Mouse (Mus musculus) thymus, adult 2 months (tissue): ENCODE results near the gene Mrps7. TPM values are rescaled to one million over a fixed set of nuclear protein-coding genes. Genes with fewer than 3 reads are reported as not detected.

Source experiments
- DNase-seq: peaks from one replicate; pipeline ENCODE4 v3.0.0; 2021
- H3K27ac ChIP-seq: fragments of 200-500 bp; 2 replicates; pipeline ENCODE4 v1.5.1; 2012; ENCODE audit warnings: low read length, control low read depth; ENCODE audit not compliant: control insufficient read depth, insufficient read depth
- H3K27me3 ChIP-seq: fragments of 200-500 bp; 2 replicates; pipeline ENCODE4 v1.6.1; 2012; ENCODE audit warnings: mild to moderate bottlenecking, low read length, moderate library complexity, mixed read lengths; ENCODE audit not compliant: control insufficient read depth, insufficient read depth
- H3K36me3 ChIP-seq: fragments of 200-500 bp; 2 replicates; pipeline ENCODE4 v1.6.1; 2012; ENCODE audit warnings: mild to moderate bottlenecking, low read length, moderate library complexity; ENCODE audit not compliant: control insufficient read depth, insufficient read depth
- H3K4me1 ChIP-seq: fragments of 200-500 bp; replicated peaks from 2 replicates; pipeline ENCODE4 v1.6.1; 2012; ENCODE audit warnings: low read length; ENCODE audit not compliant: control insufficient read depth, insufficient read depth
- H3K4me3 ChIP-seq: fragments of 200-500 bp; 2 replicates; pipeline ENCODE4 v1.5.1; 2012; ENCODE audit warnings: mild to moderate bottlenecking, low read length, control low read depth, moderate library complexity; ENCODE audit not compliant: control insufficient read depth, insufficient read depth
- CTCF ChIP-seq: fragments of 200-500 bp; IDR thresholded peaks from 2 replicates; pipeline ENCODE4 v1.5.1; 2012; ENCODE audit warnings: mild to moderate bottlenecking, control low read depth, low read length, moderate library complexity, borderline replicate concordance; ENCODE audit not compliant: control insufficient read depth, poor library complexity, insufficient read depth; ENCODE audit errors: extremely low read depth
- POLR2A ChIP-seq: fragments of 200-500 bp; IDR thresholded peaks from 2 replicates; pipeline ENCODE4 v1.6.1; 2012; ENCODE audit warnings: mild to moderate bottlenecking, low read length, control low read depth, moderate library complexity; ENCODE audit not compliant: control insufficient read depth, poor library complexity, insufficient read depth; ENCODE audit errors: extremely low read depth
- WGBS: fragments of 180-500 bp; shearing (Covaris S2); methylation state at CpG from one replicate; pipeline ENCODE4 v1.1.7; 2018; 5-methylcytosine and 5-hydroxymethylcytosine counted together
- polyA plus RNA-seq: library from polyadenylated mRNA; depleted of rRNA; stranded (reverse); fragments of >200 nt; gene quantifications from 2 replicates; pipeline ENCODE4 v1.2.3, GENCODE M21; 2012

Mrps7 gene
- polyA plus RNA-seq, 1 experiment: 25.0 TPM

DNA sequence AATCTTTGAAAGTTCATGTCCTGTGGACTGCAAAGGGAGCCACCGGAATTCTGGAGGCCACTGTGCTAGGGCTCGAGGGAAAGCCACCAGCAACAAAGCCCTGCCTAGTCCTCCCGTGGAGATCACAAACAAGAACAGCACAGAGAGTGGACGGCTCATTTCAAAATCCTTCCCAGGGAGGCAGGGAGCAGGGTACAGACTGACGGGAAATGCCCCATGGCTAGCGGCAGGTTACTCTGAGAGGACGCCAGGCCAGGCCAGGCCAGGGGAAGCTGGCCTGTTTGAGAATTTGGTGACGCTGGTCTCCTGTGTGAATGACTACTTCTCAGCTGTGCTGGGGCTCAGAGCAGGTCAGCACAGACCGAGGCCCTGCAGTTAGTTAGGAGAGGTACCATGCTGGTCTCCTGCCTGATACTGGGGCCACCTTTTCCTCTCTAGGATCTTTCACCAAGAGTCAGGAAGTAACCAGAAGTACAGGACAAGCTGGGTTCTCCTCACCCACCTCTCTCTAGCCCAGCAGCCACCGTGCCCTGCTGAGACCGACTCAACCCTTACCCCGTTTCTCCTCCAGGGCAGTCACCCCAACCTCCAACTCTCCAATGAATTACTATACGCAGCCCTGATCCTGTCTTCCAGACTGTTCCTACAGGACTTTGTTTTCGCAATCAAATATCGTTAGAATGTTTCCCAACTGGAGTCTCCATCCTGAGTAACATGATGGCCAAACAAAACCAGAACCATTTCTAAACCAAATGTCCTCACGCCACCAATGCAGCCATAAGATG lies 15.2 kb downstream of the Mrps7 start:
- no peak overlapping the region for H3K27ac ChIP-seq
- no peak overlapping the region for H3K4me3 ChIP-seq
- no peaks in the 10 kb centered on the region for H3K27me3 ChIP-seq
- peaks cover 5% of the 10 kb centered on the region; the same call in 1 of the 2 replicates for H3K4me1 ChIP-seq
- no peak for DNase-seq
- no peak for TF ChIP-seq POLR2A
- no peak for TF ChIP-seq CTCF
- H3K36me3 ChIP-seq: peaks cover 21% of the 10 kb centered on the region
- 98% methylated on average over 16 of the region's 16 CpGs for WGBS

DNA sequence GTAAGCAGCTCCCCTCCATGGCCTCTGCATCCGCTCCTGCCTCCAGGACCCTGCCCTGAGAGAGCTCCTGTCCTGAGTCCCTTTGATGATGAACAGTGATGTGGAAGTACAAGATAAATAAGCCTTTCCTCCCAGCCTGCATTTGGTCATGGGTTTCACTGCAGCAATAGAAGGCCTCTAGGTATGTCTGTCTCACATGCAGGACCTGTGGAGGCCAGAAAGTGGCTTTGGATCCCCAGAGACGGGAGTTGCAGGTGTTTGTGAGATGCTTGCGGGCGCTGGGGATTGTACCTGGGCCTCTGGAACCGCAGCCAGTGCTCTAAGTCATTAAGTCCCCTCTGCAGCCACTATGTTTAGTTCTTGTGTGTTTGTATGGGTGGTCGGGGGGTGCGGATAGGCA lies 16.2 kb downstream of the Mrps7 start:
- H3K27ac ChIP-seq: no peak overlapping the region
- no peaks in the 10 kb centered on the region for H3K4me1 ChIP-seq
- no peaks in the 10 kb centered on the region for H3K27me3 ChIP-seq
- TF ChIP-seq POLR2A (no peak), CTCF (no peak)
- no peak for DNase-seq
- no peak overlapping the region for H3K4me3 ChIP-seq
- WGBS: over 99% methylated on average over 7 of the region's 7 CpGs
- H3K36me3 ChIP-seq: peaks cover 21% of the 10 kb centered on the region

DNA sequence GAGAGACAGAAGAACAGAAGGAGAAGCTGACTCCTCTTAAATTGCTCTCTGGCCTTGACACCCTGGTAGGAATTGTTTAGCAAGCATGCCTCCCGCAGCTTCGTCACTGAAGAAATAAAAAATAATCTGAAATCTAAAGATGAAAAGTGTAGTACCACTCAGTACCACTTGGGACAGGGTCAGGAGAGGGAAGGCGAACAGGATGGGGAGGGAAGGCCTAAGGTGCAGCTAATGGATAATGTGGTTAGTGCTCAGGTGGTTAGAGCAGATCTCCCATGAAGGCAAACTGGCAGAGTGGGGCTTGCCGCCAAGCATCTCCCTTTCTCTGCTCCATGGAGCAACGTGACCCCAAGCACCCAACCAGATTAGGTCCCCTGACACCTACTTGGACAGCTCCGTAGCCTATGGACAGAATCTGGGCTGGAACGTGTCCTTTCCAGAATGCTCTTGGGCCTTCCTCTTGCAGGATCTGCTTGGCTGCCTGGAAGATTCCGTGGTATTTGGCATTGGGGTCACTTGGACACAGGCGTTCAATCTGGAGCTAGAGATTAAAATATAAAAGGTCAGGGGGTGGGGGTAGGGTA lies 19.9 kb downstream of the Mrps7 start:
- peaks cover 21% of the 10 kb centered on the region for H3K36me3 ChIP-seq
- TF ChIP-seq POLR2A: no peak
- 0 out of 2 replicates have a peak, but pooled peaks have one; percentile 8 for TF ChIP-seq CTCF
- DNase-seq: no peak
- H3K27ac ChIP-seq: no peak overlapping the region
- no peaks in the 10 kb centered on the region for H3K27me3 ChIP-seq
- peaks cover 3% of the 10 kb centered on the region; the same call in 1 of the 2 replicates for H3K4me1 ChIP-seq
- H3K4me3 ChIP-seq: no peak overlapping the region
- 89% methylated on average over 9 of the region's 9 CpGs for whole genome bisulfite sequencing

DNA sequence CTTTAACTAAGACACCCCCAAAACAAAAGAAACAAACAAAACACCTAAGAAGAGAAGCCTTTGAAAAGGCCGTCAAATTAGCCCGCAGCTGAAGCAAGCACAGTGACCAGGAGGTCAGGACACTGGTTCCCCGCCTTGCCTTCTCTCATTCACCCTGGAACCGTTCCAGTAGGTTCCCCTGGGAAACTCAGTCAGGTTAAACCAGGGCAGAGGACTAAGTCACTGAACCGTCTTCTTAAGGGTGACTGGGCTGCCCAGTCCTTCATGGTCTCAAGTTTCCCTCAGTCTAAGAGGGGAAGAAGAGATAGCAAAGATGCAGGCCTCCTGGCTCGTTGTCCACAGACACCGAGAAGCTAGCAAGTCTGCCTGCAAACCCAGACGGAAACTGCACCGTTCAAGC lies 22.2 kb downstream of the Mrps7 start:
- Histone ChIP-seq H3K4me1 (peaks cover 5% of the 10 kb centered on the region), H3K4me3 (no peak overlapping the region), H3K36me3 (peaks cover 11% of the 10 kb centered on the region), H3K27me3 (no peaks in the 10 kb centered on the region), H3K27ac (no peak overlapping the region)
- no peak for DNase-seq
- WGBS: 96% methylated on average over 9 of the region's 9 CpGs
- TF ChIP-seq POLR2A (no peak), CTCF (no peak)

GRCm38 (mm10) chr11:115626824-115627616 lies 23.3 kb downstream of the Mrps7 start:
- no peak overlapping the region for H3K27ac ChIP-seq
- peak overlapping the region; percentile 78; the same call in 1 of the 2 replicates for H3K4me3 ChIP-seq
- H3K27me3 ChIP-seq: no peaks in the 10 kb centered on the region
- DNase-seq: no peak
- H3K36me3 ChIP-seq: peaks cover 10% of the 10 kb centered on the region
- 75% methylated on average over 11 of the region's 11 CpGs for WGBS
- H3K4me1 ChIP-seq: peaks cover 9% of the 10 kb centered on the region
- TF ChIP-seq POLR2A (no peak), CTCF (no peak)
